Mouse (Mus musculus) myocyte (in vitro differentiated cells): ENCODE measurements at regions not wholly inside any gene's neighbourhood (a gene's known extent, or its start where the extent isn't known, plus 50 kb on each side); places are given as distances from the start of the nearest gene placed in this dataset.

Experiments used
- H3K27me3 ChIP-seq: one replicate; pipeline ENCODE4 v1.6.1; 2011; ENCODE audit not compliant: control insufficient read depth, insufficient read depth, insufficient read length
- H3K36me3 ChIP-seq: one replicate; pipeline ENCODE4 v1.6.1; 2011; ENCODE audit not compliant: control insufficient read depth, insufficient read depth
- H3K4me2 ChIP-seq: one replicate; pipeline ENCODE4 v1.6.1; 2011; ENCODE audit warnings: low read depth, control low read depth
- H3K4me3 ChIP-seq: one replicate; pipeline ENCODE4 v1.5.1; 2011; ENCODE audit warnings: mild to moderate bottlenecking, control low read depth, moderate library complexity
- H3K79me2 ChIP-seq: one replicate; pipeline ENCODE4 v1.6.1; 2011; ENCODE audit not compliant: control insufficient read depth, insufficient read depth
- H3ac ChIP-seq: one replicate; pipeline ENCODE4 v1.6.1; 2011; ENCODE audit not compliant: control insufficient read depth, insufficient read length
- CEBPB ChIP-seq: IDR thresholded peaks from 2 replicates; pipeline ENCODE4 v1.6.1; 2011; ENCODE audit warnings: mild to moderate bottlenecking, moderate library complexity; ENCODE audit not compliant: poor library complexity, insufficient read depth, severe bottlenecking
- E2F4 ChIP-seq: IDR thresholded peaks from one replicate; pipeline ENCODE4 v1.6.1; 2011; ENCODE audit warnings: mild to moderate bottlenecking, control low read depth, moderate library complexity; ENCODE audit not compliant: insufficient read depth
- MAX ChIP-seq: IDR thresholded peaks from one replicate; pipeline ENCODE4 v1.6.1; 2011; ENCODE audit warnings: low read depth, mild to moderate bottlenecking, control low read depth
- MYOD1 ChIP-seq, 3 experiments: IDR thresholded peaks; one replicate each; pipeline ENCODE4 v1.6.1; 2011; ENCODE audit warnings: control low read depth in 2 of 3, low read depth in 2 of 3, mild to moderate bottlenecking in 2 of 3, moderate library complexity in 1 of 3; ENCODE audit not compliant: insufficient read length in 2 of 3, control insufficient read depth in 1 of 3
- MYOG ChIP-seq, 3 experiments: IDR thresholded peaks; one replicate each; pipeline ENCODE4 v1.6.1; 2011; ENCODE audit warnings: control low read depth in 2 of 3, low read depth in 2 of 3, mild to moderate bottlenecking in 2 of 3; ENCODE audit not compliant: insufficient read length in 2 of 3, control insufficient read depth in 1 of 3, insufficient read depth in 1 of 3
- POLR2A ChIP-seq: IDR thresholded peaks from one replicate; pipeline ENCODE4 v1.6.1; 2011; ENCODE audit warnings: low read depth, mild to moderate bottlenecking, control low read depth, moderate library complexity; ENCODE audit not compliant: insufficient read length
- POLR2AphosphoS2 ChIP-seq: IDR thresholded peaks from one replicate; pipeline ENCODE4 v1.6.1; 2011; ENCODE audit warnings: low read depth, control low read depth; ENCODE audit not compliant: insufficient read length
- REST ChIP-seq: IDR thresholded peaks from one replicate; pipeline ENCODE4 v1.6.1; 2011; ENCODE audit warnings: mild to moderate bottlenecking, control low read depth, moderate library complexity; ENCODE audit not compliant: insufficient read depth, insufficient read length
- SRF ChIP-seq: IDR thresholded peaks from one replicate; pipeline ENCODE4 v1.6.1; 2011; ENCODE audit warnings: low read depth; ENCODE audit not compliant: control insufficient read depth, insufficient read length
- TCF12 ChIP-seq: IDR thresholded peaks from one replicate; pipeline ENCODE4 v1.6.1; 2011; ENCODE audit warnings: mild to moderate bottlenecking, control low read depth; ENCODE audit not compliant: poor library complexity, insufficient read depth, severe bottlenecking
- TCF3 ChIP-seq: IDR thresholded peaks from one replicate; pipeline ENCODE4 v1.6.1; 2011; ENCODE audit warnings: low read depth, control low read depth; ENCODE audit not compliant: insufficient read length
- USF1 ChIP-seq: IDR thresholded peaks from one replicate; pipeline ENCODE4 v1.6.1; 2011; ENCODE audit warnings: low read depth, mild to moderate bottlenecking, control low read depth, moderate library complexity

DNA sequence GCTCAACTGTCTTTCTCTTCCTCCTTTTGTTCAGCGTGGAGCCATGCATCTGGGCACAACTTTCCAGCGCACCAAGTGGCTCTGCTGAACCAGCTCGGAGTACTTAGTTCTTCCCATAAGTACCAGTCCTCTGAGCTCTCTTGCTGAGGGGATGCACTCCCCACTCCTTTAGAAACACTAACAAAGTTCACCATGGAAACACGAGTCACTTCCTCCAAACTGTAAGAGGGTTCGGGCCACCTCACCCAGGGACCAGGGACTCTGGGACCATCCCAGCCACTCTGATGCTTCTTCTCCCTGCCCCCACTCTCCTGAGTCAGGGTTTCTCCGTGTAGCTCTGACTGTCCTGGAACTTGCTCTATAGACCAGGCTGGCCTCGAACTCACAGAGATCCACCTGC, 107.0 kb upstream of the 1700021F07Rik start:
- Histone ChIP-seq H3K4me2 (no peak overlapping the region), H3K27me3 (no peaks in the 10 kb centered on the region), H3K79me2 (no peaks in the 10 kb centered on the region), H3K36me3 (no peaks in the 10 kb centered on the region), H3K4me3 (no peak overlapping the region), H3ac (no peak overlapping the region)
- TF ChIP-seq MYOD1 (IDR thresholded peaks at IDR 0.05; ENCODE audit: control insufficient read depth in 1 of 3, insufficient read length in 2 of 3, low read depth in 2 of 3) (no peak), MAX (no peak), MYOG (IDR thresholded peaks at IDR 0.05; ENCODE audit: control insufficient read depth in 1 of 3, insufficient read depth in 1 of 3, insufficient read length in 2 of 3, low read depth in 2 of 3) (no peak), POLR2A (no peak), E2F4 (no peak), TCF12 (no peak), POLR2AphosphoS2 (no peak), REST (no peak), TCF3 (no peak), CEBPB (no peak), USF1 (no peak), SRF (no peak)

DNA sequence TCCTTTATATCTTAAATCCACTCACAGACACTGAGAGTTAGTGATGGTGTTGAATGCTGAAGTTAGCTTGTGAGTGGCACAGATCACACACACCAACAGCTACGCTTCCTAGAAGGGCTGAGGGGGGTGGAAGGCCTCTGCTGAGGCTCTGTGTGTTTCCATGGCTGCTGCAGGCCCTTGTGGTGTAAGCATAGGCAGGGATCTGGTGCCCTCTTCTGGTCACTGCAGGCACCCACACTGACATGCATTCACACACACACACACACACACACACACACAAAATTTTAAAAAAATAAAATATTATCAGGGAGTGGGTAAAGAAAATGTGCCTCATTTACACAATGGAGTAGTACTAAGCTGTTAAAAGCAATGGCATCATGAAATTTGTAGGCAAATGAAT, 105.5 kb upstream of the 1700021F07Rik start:
- H3K27me3 ChIP-seq, result no peaks in the 10 kb centered on the region
- H3K4me2 ChIP-seq, result no peak overlapping the region
- TF ChIP-seq CEBPB (no peak), SRF (no peak), TCF12 (no peak), USF1 (no peak), MYOD1 (IDR thresholded peaks at IDR 0.05; ENCODE audit: control insufficient read depth in 1 of 3, insufficient read length in 2 of 3, low read depth in 2 of 3) (no peak), POLR2A (no peak), MYOG (IDR thresholded peaks at IDR 0.05; ENCODE audit: control insufficient read depth in 1 of 3, insufficient read depth in 1 of 3, insufficient read length in 2 of 3, low read depth in 2 of 3) (no peak), MAX (no peak), E2F4 (no peak), POLR2AphosphoS2 (no peak), REST (no peak), TCF3 (no peak)
- H3K79me2 ChIP-seq, result no peaks in the 10 kb centered on the region
- H3ac ChIP-seq, result no peak overlapping the region
- no peaks in the 10 kb centered on the region for H3K36me3 ChIP-seq
- H3K4me3 ChIP-seq, result no peak overlapping the region

- H3K36me3 ChIP-seq, result no peaks in the 10 kb centered on the region
- no peaks in the 10 kb centered on the region for H3K79me2 ChIP-seq
- H3K4me2 ChIP-seq, result peak overlapping the region; percentile 14
- TF ChIP-seq MYOD1 (IDR thresholded peaks at IDR 0.05; ENCODE audit: control insufficient read depth in 1 of 3, insufficient read length in 2 of 3, low read depth in 2 of 3) (no peak), CEBPB (no peak), SRF (no peak), POLR2A (no peak), POLR2AphosphoS2 (no peak), REST (no peak), TCF12 (no peak), E2F4 (no peak), MYOG (IDR thresholded peaks at IDR 0.05; ENCODE audit: control insufficient read depth in 1 of 3, insufficient read depth in 1 of 3, insufficient read length in 2 of 3, low read depth in 2 of 3) (no peak), MAX (no peak)
- no peaks in the 10 kb centered on the region for H3K27me3 ChIP-seq
- H3ac ChIP-seq, result no peak overlapping the region
- H3K4me3 ChIP-seq, result no peak overlapping the region
Measured at GRCm38 (mm10) chr2:173418951-173419350, 103.4 kb upstream of the 1700021F07Rik start.

GRCm38 (mm10) chr2:173419972-173420391, 102.4 kb upstream of the 1700021F07Rik start:
- no peak for TF ChIP-seq POLR2A
- peak; percentile 33 for TF ChIP-seq TCF3
- TF ChIP-seq POLR2AphosphoS2, result no peak
- no peak for TF ChIP-seq TCF12
- TF ChIP-seq MYOG (IDR thresholded peaks at IDR 0.05; ENCODE audit: control insufficient read depth in 1 of 3, insufficient read depth in 1 of 3, insufficient read length in 2 of 3, low read depth in 2 of 3), result peak in 2 of 3 experiments; percentile 78 to 85
- TF ChIP-seq MAX, result no peak
- no peak for TF ChIP-seq REST
- TF ChIP-seq MYOD1 (IDR thresholded peaks at IDR 0.05; ENCODE audit: control insufficient read depth in 1 of 3, insufficient read length in 2 of 3, low read depth in 2 of 3), result peak in 2 of 3 experiments; percentile 77 to 88
- no peak for TF ChIP-seq SRF

GRCm38 (mm10) chr2:173420481-173420880, 101.9 kb upstream of the 1700021F07Rik start:
- TF ChIP-seq MYOG (IDR thresholded peaks at IDR 0.05; ENCODE audit: control insufficient read depth in 1 of 3, insufficient read depth in 1 of 3, insufficient read length in 2 of 3, low read depth in 2 of 3) (no peak), CEBPB (no peak), MYOD1 (IDR thresholded peaks at IDR 0.05; ENCODE audit: control insufficient read depth in 1 of 3, insufficient read length in 2 of 3, low read depth in 2 of 3) (no peak), MAX (no peak), USF1 (no peak), SRF (no peak), TCF3 (no peak), POLR2AphosphoS2 (no peak), E2F4 (no peak), TCF12 (no peak), POLR2A (no peak), REST (no peak)
- Histone ChIP-seq H3K4me2 (peak overlapping the region; percentile 21), H3K36me3 (no peaks in the 10 kb centered on the region), H3K4me3 (no peak overlapping the region), H3K79me2 (no peaks in the 10 kb centered on the region), H3ac (no peak overlapping the region), H3K27me3 (no peaks in the 10 kb centered on the region)

More at GRCm38 (mm10) chr2:173419972-173420391, 102.4 kb upstream of the 1700021F07Rik start:
- no peaks in the 10 kb centered on the region for H3K36me3 ChIP-seq
- no peaks in the 10 kb centered on the region for H3K79me2 ChIP-seq
- no peaks in the 10 kb centered on the region for H3K27me3 ChIP-seq
- peak overlapping the region; percentile 21 for H3K4me2 ChIP-seq
- H3K4me3 ChIP-seq, result no peak overlapping the region
- H3ac ChIP-seq, result no peak overlapping the region
